Mouse (Mus musculus): ENCODE measurements around the gene Tnfrsf13c.
"Not testable (repeated sequence)": the region's sequence is repeated elsewhere in the genome, so short reads cannot be mapped to it uniquely, and the experiment has no call there.

Gene Tnfrsf13c

GRCm38 (mm10) chr15:82223657-82224601 is at the start of gene Tnfrsf13c:
Gene Tnfrsf13c (minus strand): TSS chr15:82224369.
- no peak for DNase-seq (ENCODE audit: low spot score)

GRCm38 (mm10) chr15:82272295-82272694 is 48.1 kb upstream of the Tnfrsf13c start:
- DNase-seq (ENCODE audit: low spot score): no peak

GRCm38 (mm10) chr15:82271201-82271600 is 47.0 kb upstream of the Tnfrsf13c start:
- peak; percentile 95 for DNase-seq (ENCODE audit: low spot score)

- no peak for DNase-seq (ENCODE audit: low spot score)
Measured at GRCm38 (mm10) chr15:82268783-82269182, 44.6 kb upstream of the Tnfrsf13c start.

GRCm38 (mm10) chr15:82268185-82268584 is 44.0 kb upstream of the Tnfrsf13c start:
- peak; percentile 41 for DNase-seq (ENCODE audit: low spot score)

- peak; percentile 77 for DNase-seq (ENCODE audit: low spot score)
Measured at GRCm38 (mm10) chr15:82266356-82266755, 42.2 kb upstream of the Tnfrsf13c start.

- DNase-seq (ENCODE audit: low spot score): peak; percentile 85
Measured at GRCm38 (mm10) chr15:82259510-82259909, 35.3 kb upstream of the Tnfrsf13c start.

GRCm38 (mm10) chr15:82255944-82256383 is 31.8 kb upstream of the Tnfrsf13c start:
- peak; percentile 48 for DNase-seq (ENCODE audit: low spot score)

GRCm38 (mm10) chr15:82255248-82255647 is 31.1 kb upstream of the Tnfrsf13c start:
- no peak for DNase-seq (ENCODE audit: low spot score)

GRCm38 (mm10) chr15:82252097-82252496 is 27.9 kb upstream of the Tnfrsf13c start, which contains the start of gene 1500009C09Rik:
Gene 1500009C09Rik (plus strand): TSS chr15:82252397.
- DNase-seq (ENCODE audit: low spot score): no peak

GRCm38 (mm10) chr15:82251579-82251978 is 27.4 kb upstream of the Tnfrsf13c start:
- DNase-seq (ENCODE audit: low spot score): no peak

- DNase-seq (ENCODE audit: low spot score): no peak
Measured at GRCm38 (mm10) chr15:82247131-82247776, 23.1 kb upstream of the Tnfrsf13c start.

- not testable (repeated sequence) for DNase-seq (ENCODE audit: low spot score)
Measured at GRCm38 (mm10) chr15:82244805-82245161, 20.6 kb upstream of the Tnfrsf13c start.

- DNase-seq (ENCODE audit: low spot score): peak; percentile 97
Measured at GRCm38 (mm10) chr15:82244115-82244804, 20.1 kb upstream of the Tnfrsf13c start, which contains the start of gene Cenpm. Gene Cenpm (minus strand): TSS chr15:82244748.

GRCm38 (mm10) chr15:82243742-82244114 is 19.6 kb upstream of the Tnfrsf13c start:
- no peak for DNase-seq (ENCODE audit: low spot score)

GRCm38 (mm10) chr15:82243311-82243710 is 19.1 kb upstream of the Tnfrsf13c start:
- DNase-seq (ENCODE audit: low spot score): no peak

GRCm38 (mm10) chr15:82236565-82236964 is 12.4 kb upstream of the Tnfrsf13c start:
- peak; percentile 81 for DNase-seq (ENCODE audit: low spot score)

- no peak for DNase-seq (ENCODE audit: low spot score)
Measured at GRCm38 (mm10) chr15:82235661-82236060, 11.5 kb upstream of the Tnfrsf13c start.

GRCm38 (mm10) chr15:82232651-82233050 is 8.5 kb upstream of the Tnfrsf13c start:
- no peak for DNase-seq (ENCODE audit: low spot score)

GRCm38 (mm10) chr15:82231591-82232378 is 7.6 kb upstream of the Tnfrsf13c start:
- DNase-seq (ENCODE audit: low spot score): no peak

GRCm38 (mm10) chr15:82231100-82231499 is 6.9 kb upstream of the Tnfrsf13c start:
- no peak for DNase-seq (ENCODE audit: low spot score)
